ENCODE assay signal across 20 mouse cellular contexts in the genomic region with DNA sequence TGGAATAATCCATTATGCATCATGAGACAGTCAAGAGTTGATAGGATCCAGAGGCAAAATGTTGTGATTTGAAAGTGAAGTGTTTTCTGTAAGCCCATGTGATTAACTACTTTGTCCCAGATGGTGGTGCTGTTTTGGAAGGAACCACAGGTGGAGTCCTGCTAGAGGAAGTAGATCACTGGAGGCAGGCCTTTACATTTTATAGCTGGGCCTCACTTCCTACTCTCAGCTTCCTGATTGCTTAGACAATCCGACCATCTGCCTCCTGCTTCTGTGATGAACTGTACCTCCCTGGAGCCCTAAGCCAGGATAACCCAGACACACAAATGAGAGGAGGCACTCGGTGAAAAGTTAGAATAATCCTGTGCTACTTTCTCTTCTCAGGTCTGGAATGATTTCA. TPM values are rescaled to one million over a fixed set of nuclear protein-coding genes. Genes with fewer than 3 reads are reported as not detected.
A peak's percentile ranks its signal among the peaks of the same experiment; 100 is the strongest.
DNase-seq lines count a peak whose midpoint lies in the region; ATAC-seq lines count a peak whose summit lies in the region.
"Had no signal": no experiment of that assay in that cellular context is flagged by ENCODE, and none has a peak within 500 bp of the region (broad histone marks: within the 10 kb centered on the region; RNA-seq: fewer than 3 reads in every experiment).

No protein-coding gene starts in this region.

- no peak overlapping the region for H3K9ac ChIP-seq in hindbrain, embryonic 14.5 days
- H3K9ac ChIP-seq: embryonic facial prominence, embryonic 13.5 days; limb, embryonic 15.5 days; lung, embryonic 15.5 days; stomach, embryonic 15.5 days had no signal

- WGBS in hindbrain, embryonic 14.5 days, result 77% methylated on average over 2 of the region's 2 CpGs

- H3K27ac ChIP-seq in hindbrain, embryonic 14.5 days, result no peak overlapping the region
- H3K27ac ChIP-seq: embryonic facial prominence, embryonic 13.5 days; layer of hippocampus, adult 2 months; limb, embryonic 15.5 days; lung, embryonic 15.5 days; stomach, embryonic 15.5 days had no signal

- no peak overlapping the region for H3K4me2 ChIP-seq in hindbrain, embryonic 14.5 days (replicated peaks)
- H3K4me2 ChIP-seq: embryonic facial prominence, embryonic 13.5 days; limb, embryonic 15.5 days; lung, embryonic 15.5 days; stomach, embryonic 15.5 days had no signal

- DNase-seq in 416B (ENCODE audit: low read depth) (peak; percentile 65), R1 (ENCODE audit: low read depth, low spot score) (peak; percentile 72)
- DNase-seq in CD4-positive helper T cell, adult 2 months (ENCODE audit: low read depth, low spot score), result peak; percentile 20
- DNase-seq in left cerebral cortex, adult 9 months (ENCODE audit: low spot score in 2 of 2), result no peak
- no peak for DNase-seq in hindbrain, embryonic 14.5 days (ENCODE audit: low spot score)
- DNase-seq in kidney, postnatal 25 days, result no peak
- no peak for DNase-seq in left cerebral cortex, postnatal 36 days (ENCODE audit: low spot score in 2 of 2)
- DNase-seq: adrenal gland, adult 2 months; cerebellum, adult 11-12 months; heart, adult 18-20 months; kidney, adult 8-10 months; retina, postnatal 1 day; thymus, postnatal 4 days had no signal

- no peaks in the 10 kb centered on the region for H3K9me3 ChIP-seq in hindbrain, embryonic 14.5 days (ENCODE audit: control insufficient read depth, low read length)
- H3K9me3 ChIP-seq: embryonic facial prominence, embryonic 13.5 days; limb, embryonic 15.5 days; lung, embryonic 15.5 days; stomach, embryonic 15.5 days had no signal

- H3K36me3 ChIP-seq in hindbrain, embryonic 14.5 days (replicated peaks; ENCODE audit: control insufficient read depth, insufficient read depth), result no peaks in the 10 kb centered on the region
- H3K36me3 ChIP-seq: embryonic facial prominence, embryonic 13.5 days; limb, embryonic 15.5 days; lung, embryonic 15.5 days; stomach, embryonic 15.5 days had no signal

- intact Hi-C loops in left cerebral cortex, postnatal 36 days (cut with DNase I), result no loop called here

- ATAC-seq in megakaryocyte, adult 5-6 weeks (ENCODE audit: poor library complexity, severe bottlenecking), result peak; percentile 96
- no peak for ATAC-seq in hindbrain, embryonic 14.5 days (ENCODE audit: low FRiP score)
- ATAC-seq: hindbrain, embryonic 16.5 days had no signal

- no peak overlapping the region for H3K4me3 ChIP-seq in hindbrain, embryonic 14.5 days (replicated peaks; ENCODE audit: low read length)
- H3K4me3 ChIP-seq: embryonic facial prominence, embryonic 13.5 days; layer of hippocampus, adult 2 months; limb, embryonic 15.5 days; lung, embryonic 15.5 days; stomach, embryonic 15.5 days had no signal

- H3K27me3 ChIP-seq in hindbrain, embryonic 14.5 days (ENCODE audit: control insufficient read depth, insufficient read depth, low read length), result no peaks in the 10 kb centered on the region
- H3K27me3 ChIP-seq: embryonic facial prominence, embryonic 13.5 days; limb, embryonic 15.5 days; lung, embryonic 15.5 days; stomach, embryonic 15.5 days had no signal

- no peaks in the 10 kb centered on the region for H3K4me1 ChIP-seq in hindbrain, embryonic 14.5 days (replicated peaks; ENCODE audit: control insufficient read depth, insufficient read depth, low read length)
- H3K4me1 ChIP-seq: limb, embryonic 15.5 days; lung, embryonic 15.5 days; stomach, embryonic 15.5 days had no signal

RNA-seq across cellular contexts. Expression of a gene that starts 6.7 kb away (rescaled TPM):
- 16.3 and 18.3 TPM in 2 replicates for total RNA-seq in megakaryocyte, adult 5-6 weeks (2015)
- 11.4 and 11.6 TPM in 2 replicates for total RNA-seq in megakaryocyte, adult 5-6 weeks (2017)
- polyA plus RNA-seq in hindbrain, embryonic 14.5 days (2014; fragmentation: Nextera tagmentation; extraction: Ambion mirVana), result 15.4 and 16.1 TPM in 2 replicates
- 10 to 100 TPM in 1 of 2 experiments, 1 to 10 TPM in 1; 9.7 to 13.9 TPM for total RNA-seq in left cerebral cortex, postnatal 36 days (2021)

RNA-seq across cellular contexts. Expression of a gene that starts 32.2 kb away (rescaled TPM):
- 6.1 and 13.0 TPM in 2 replicates for total RNA-seq in megakaryocyte, adult 5-6 weeks (2015)
- total RNA-seq in megakaryocyte, adult 5-6 weeks (2017), result 3.7 and 4.6 TPM in 2 replicates
- polyA plus RNA-seq in hindbrain, embryonic 14.5 days (2014; fragmentation: Nextera tagmentation; extraction: Ambion mirVana), result 6.2 and 6.6 TPM in 2 replicates
- total RNA-seq in left cerebral cortex, postnatal 36 days (2021), result 1 to 10 TPM; 4.8 TPM

RNA-seq across cellular contexts. Expression of a gene that starts 32.3 kb away (rescaled TPM):
- total RNA-seq in megakaryocyte, adult 5-6 weeks (2015), result 384 and 411 TPM in 2 replicates
- total RNA-seq in megakaryocyte, adult 5-6 weeks (2017), result 378 and 396 TPM in 2 replicates
- polyA plus RNA-seq in hindbrain, embryonic 14.5 days (2014; fragmentation: Nextera tagmentation; extraction: Ambion mirVana), result 51.8 and 54.3 TPM in 2 replicates
- total RNA-seq in left cerebral cortex, postnatal 36 days (2021), result 10 to 100 TPM; 13.6 to 16.8 TPM

RNA-seq across cellular contexts. Expression of a gene that starts 49.1 kb away (rescaled TPM):
- total RNA-seq in megakaryocyte, adult 5-6 weeks (2015), result 23.9 and 27.7 TPM in 2 replicates
- total RNA-seq in megakaryocyte, adult 5-6 weeks (2017), result 10.4 and 11.4 TPM in 2 replicates
- polyA plus RNA-seq in hindbrain, embryonic 14.5 days (2014; fragmentation: Nextera tagmentation; extraction: Ambion mirVana), result 61.2 and 73.5 TPM in 2 replicates
- 10 to 100 TPM; 22.3 to 26.0 TPM for total RNA-seq in left cerebral cortex, postnatal 36 days (2021)

Comparison
In these comparisons a context has a peak if more than half of its experiments do, and no peak if none do; other contexts are left out.
1. DNase-seq: peak in 416B (single experiment), CD4-positive helper T cell, adult 2 months (single experiment) and R1 (single experiment); none in left cerebral cortex, adult 9 months (0 of 2), hindbrain, embryonic 14.5 days (single experiment), kidney, postnatal 25 days (0 of 2) and left cerebral cortex, postnatal 36 days (0 of 2).
2. RNA of a gene that starts 32.3 kb away (total RNA-seq): 378 to 411 TPM in megakaryocyte, adult 5-6 weeks; 13.6 to 16.8 TPM in left cerebral cortex, postnatal 36 days; every median in the first group is over 10 times any median in the second.